Mouse (Mus musculus) heart, embryonic 14.5 days (tissue): ENCODE measurements around the gene Prokr1. TPM values are rescaled to one million over a fixed set of nuclear protein-coding genes. Genes with fewer than 3 reads are reported as not detected.

Source experiments
- ATAC-seq: fragments of 200-750 bp; cut with Nextera tagmentation; 2 replicates; pipeline ENCODE4 v1.8.0; 2017; ENCODE audit warnings: low read depth, moderate TSS enrichment; ENCODE audit not compliant: insufficient number of reproducible peaks, insufficient read depth, low FRiP score
- H3K27ac ChIP-seq, 2 experiments: fragments of 200-500 bp in 1 of 2; fragments of 300-500 bp in 1 of 2; sonication (generic) in 1 of 2; replicated peaks in 1 of 2; 2 replicates each; pipeline ENCODE4 v1.5.1; 2012 to 2014; ENCODE audit warnings: low read depth in 2 of 2, low read length in 2 of 2, control low read depth in 1 of 2, mild to moderate bottlenecking in 1 of 2, mixed read lengths in 1 of 2; ENCODE audit not compliant: control insufficient read depth in 1 of 2, insufficient read depth in 1 of 2
- H3K27me3 ChIP-seq: fragments of 300-500 bp; sonication (generic); 2 replicates; pipeline ENCODE4 v1.6.1; 2014; ENCODE audit warnings: mild to moderate bottlenecking, low read length, control low read depth; ENCODE audit not compliant: control insufficient read depth, insufficient read depth
- H3K36me3 ChIP-seq: fragments of 300-500 bp; sonication (generic); 2 replicates; pipeline ENCODE4 v1.6.1; 2014; ENCODE audit warnings: mild to moderate bottlenecking, control low read depth, low read length, mixed read lengths; ENCODE audit not compliant: control insufficient read depth, insufficient read depth
- H3K4me1 ChIP-seq, 2 experiments: fragments of 200-500 bp in 1 of 2; fragments of 300-500 bp in 1 of 2; sonication (generic) in 1 of 2; 2 replicates each; pipeline ENCODE4 v1.6.1; 2012 to 2014; ENCODE audit warnings: low read length in 2 of 2, control low read depth in 1 of 2, mixed read lengths in 1 of 2; ENCODE audit not compliant: control insufficient read depth in 2 of 2, insufficient read depth in 2 of 2
- H3K4me2 ChIP-seq: fragments of 300-500 bp; sonication (generic); 2 replicates; pipeline ENCODE4 v1.6.1; 2014; ENCODE audit warnings: mild to moderate bottlenecking, low read length
- H3K4me3 ChIP-seq, 2 experiments: fragments of 200-500 bp in 1 of 2; fragments of 300-500 bp in 1 of 2; sonication (generic) in 1 of 2; 2 replicates each; pipeline ENCODE4 v1.5.1; 2012 to 2014; ENCODE audit warnings: low read length in 2 of 2, mild to moderate bottlenecking in 2 of 2, control low read depth in 1 of 2, low read depth in 1 of 2, moderate library complexity in 1 of 2; ENCODE audit not compliant: control insufficient read depth in 1 of 2, insufficient read depth in 1 of 2
- H3K9ac ChIP-seq: fragments of 300-500 bp; sonication (generic); 2 replicates; pipeline ENCODE4 v1.6.1; 2014; ENCODE audit warnings: mild to moderate bottlenecking, low read length
- H3K9me3 ChIP-seq: fragments of 300-500 bp; sonication (generic); 2 replicates; pipeline ENCODE4 v1.6.1; 2016; ENCODE audit warnings: low read length, control low read depth; ENCODE audit not compliant: control insufficient read depth
- WGBS: fragments of 180-500 bp; shearing (Covaris S2); extraction: QIAGEN DNeasy Blood & Tissue Kit; methylation state at CpG from one replicate; pipeline ENCODE4 v1.1.7; 2014; 5-methylcytosine and 5-hydroxymethylcytosine counted together
- polyA plus RNA-seq: library from polyadenylated mRNA; unstranded; fragments of >200 nt; fragmentation: Nextera tagmentation; extraction: Ambion mirVana; gene quantifications from 2 replicates; pipeline ENCODE4 v1.2.1, GENCODE M21; 2014

Prokr1 gene
- polyA plus RNA-seq, 1 experiment from 2014 or later, result 1.2 TPM

GRCm38 (mm10) chr6:87567686-87568593 lies 22.6 kb downstream of the Prokr1 start:
- Histone ChIP-seq H3K9ac (no peak overlapping the region), H3K4me1 (no peaks in the 10 kb centered on the region), H3K36me3 (no peaks in the 10 kb centered on the region), H3K4me2 (no peak overlapping the region), H3K27me3 (no peaks in the 10 kb centered on the region), H3K27ac (no peak overlapping the region), H3K9me3 (0 out of 2 replicates have a peak, but pooled peaks cover 3% of the 10 kb centered on the region), H3K4me3 (no peak overlapping the region)
- ATAC-seq, result no peak
- WGBS, result 55% methylated on average over 9 of the region's 9 CpGs

- Histone ChIP-seq H3K4me1 (no peaks in the 10 kb centered on the region), H3K9ac (no peak overlapping the region), H3K27ac (no peak overlapping the region), H3K4me2 (no peak overlapping the region), H3K27me3 (no peaks in the 10 kb centered on the region), H3K4me3 (no peak overlapping the region), H3K36me3 (no peaks in the 10 kb centered on the region), H3K9me3 (0 out of 2 replicates have a peak, but pooled peaks cover 3% of the 10 kb centered on the region)
- no peak for ATAC-seq
- WGBS, result 73% methylated on average over 5 of the region's 5 CpGs
Observed at GRCm38 (mm10) chr6:87565166-87565565, 25.4 kb downstream of the Prokr1 start.

DNA sequence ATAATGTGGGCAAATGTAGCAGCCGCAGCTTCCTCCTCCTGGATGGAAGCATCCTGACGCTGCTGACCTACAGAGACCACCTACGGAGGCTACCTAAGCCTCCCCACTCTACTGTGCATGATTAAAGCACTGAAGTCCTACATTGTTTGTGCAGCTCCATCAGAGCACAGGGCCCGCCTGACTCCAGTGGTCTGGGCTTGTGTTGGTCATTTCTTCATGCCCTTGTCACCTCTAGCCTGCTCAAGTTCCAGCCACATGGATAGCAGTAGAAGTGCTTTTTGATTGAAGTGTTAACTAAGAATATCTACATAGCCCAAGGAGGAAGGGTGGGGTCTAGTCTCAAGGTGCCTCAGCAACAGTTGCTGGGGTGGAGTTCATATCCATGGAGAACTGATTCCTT lies 26.2 kb downstream of the Prokr1 start:
- no peak overlapping the region for H3K27ac ChIP-seq
- no peak overlapping the region for H3K9ac ChIP-seq
- no peak overlapping the region for H3K4me3 ChIP-seq
- ATAC-seq, result no peak
- 90% methylated on average over 4 of the region's 4 CpGs for WGBS
- H3K4me1 ChIP-seq, result no peaks in the 10 kb centered on the region
- 0 out of 2 replicates have a peak, but pooled peaks cover 3% of the 10 kb centered on the region for H3K9me3 ChIP-seq
- H3K4me2 ChIP-seq, result no peak overlapping the region
- no peaks in the 10 kb centered on the region for H3K27me3 ChIP-seq
- H3K36me3 ChIP-seq, result no peaks in the 10 kb centered on the region

- Histone ChIP-seq H3K4me2 (no peak overlapping the region), H3K36me3 (no peaks in the 10 kb centered on the region), H3K4me1 (no peaks in the 10 kb centered on the region), H3K27ac (no peak overlapping the region), H3K27me3 (no peaks in the 10 kb centered on the region), H3K9me3 (no peaks in the 10 kb centered on the region), H3K9ac (no peak overlapping the region), H3K4me3 (no peak overlapping the region)
- 72% methylated on average over 3 of the region's 3 CpGs for WGBS
- no peak for ATAC-seq
Observed at GRCm38 (mm10) chr6:87553724-87554123, 36.8 kb downstream of the Prokr1 start.

GRCm38 (mm10) chr6:87552054-87552807 lies 38.3 kb downstream of the Prokr1 start:
- 46% methylated on average over 7 of the region's 7 CpGs for WGBS
- Histone ChIP-seq H3K4me1 (no peaks in the 10 kb centered on the region), H3K27me3 (no peaks in the 10 kb centered on the region), H3K36me3 (no peaks in the 10 kb centered on the region), H3K27ac (no peak overlapping the region), H3K4me2 (no peak overlapping the region), H3K9ac (no peak overlapping the region), H3K4me3 (no peak overlapping the region), H3K9me3 (no peaks in the 10 kb centered on the region)
- ATAC-seq, result no peak

- no peaks in the 10 kb centered on the region for H3K27me3 ChIP-seq
- no peak overlapping the region for H3K27ac ChIP-seq
- H3K9me3 ChIP-seq, result peaks cover 12% of the 10 kb centered on the region
- H3K36me3 ChIP-seq, result no peaks in the 10 kb centered on the region
- WGBS, result 84% methylated on average over 7 of the region's 7 CpGs
- H3K4me2 ChIP-seq, result no peak overlapping the region
- no peak overlapping the region for H3K4me3 ChIP-seq
- no peak overlapping the region for H3K9ac ChIP-seq
- ATAC-seq, result no peak
- no peaks in the 10 kb centered on the region for H3K4me1 ChIP-seq
Observed at GRCm38 (mm10) chr6:87547836-87548235, 42.7 kb downstream of the Prokr1 start.

- no peaks in the 10 kb centered on the region for H3K36me3 ChIP-seq
- no peak overlapping the region for H3K9ac ChIP-seq
- H3K4me3 ChIP-seq, result no peak overlapping the region
- WGBS, result 73% methylated on average over 4 of the region's 4 CpGs
- H3K27me3 ChIP-seq, result no peaks in the 10 kb centered on the region
- no peak overlapping the region for H3K4me2 ChIP-seq
- H3K4me1 ChIP-seq, result no peaks in the 10 kb centered on the region
- no peak for ATAC-seq
- no peak overlapping the region for H3K27ac ChIP-seq
- peaks cover 12% of the 10 kb centered on the region for H3K9me3 ChIP-seq
Observed at GRCm38 (mm10) chr6:87547431-87547830, 43.1 kb downstream of the Prokr1 start.
